Mouse (Mus musculus) CH12.LX (cell line): ENCODE data around the gene Tpm1. TPM values are rescaled to one million over a fixed set of nuclear protein-coding genes. Genes with fewer than 3 reads are reported as not detected.

Source experiments
- DNase-seq: peaks from one replicate; pipeline ENCODE4 v3.0.0-alpha.2; 2013; ENCODE audit errors: extremely low read depth
- H3K27ac ChIP-seq: 2 replicates; pipeline ENCODE4 v1.5.1; 2012; ENCODE audit warnings: low read depth, mild to moderate bottlenecking, control low read depth, moderate library complexity; ENCODE audit not compliant: insufficient read depth
- H3K27me3 ChIP-seq: replicated peaks from 2 replicates; pipeline ENCODE3; 2012; ENCODE audit warnings: inconsistent platforms
- H3K36me3 ChIP-seq, 2 experiments: replicated peaks in 1 of 2; 2 replicates each; pipeline versions ENCODE3 to v1.6.1; 2012; ENCODE audit warnings: inconsistent platforms in 1 of 2, low read length in 1 of 2, mild to moderate bottlenecking in 1 of 2, mixed read lengths in 1 of 2, moderate library complexity in 1 of 2; ENCODE audit not compliant: control insufficient read depth in 1 of 2, insufficient read depth in 1 of 2
- H3K4me1 ChIP-seq, 2 experiments: 2 replicates each; pipeline ENCODE4 v1.6.1; 2012; ENCODE audit warnings: inconsistent platforms in 1 of 2, moderate library complexity in 1 of 2; ENCODE audit not compliant: insufficient read depth in 2 of 2, control insufficient read depth in 1 of 2
- H3K4me2 ChIP-seq: 2 replicates; pipeline ENCODE4 v1.6.1; 2012; ENCODE audit warnings: low read depth, mild to moderate bottlenecking, control low read depth; ENCODE audit not compliant: poor library complexity, insufficient read depth, severe bottlenecking
- H3K4me3 ChIP-seq, 3 experiments: fragments of 150-350 bp in 1 of 3; sonication (generic) in 1 of 3; replicated peaks in 1 of 3; 2 replicates each; pipeline versions ENCODE3 to v1.5.1; 2011 to 2012; ENCODE audit warnings: low read depth in 2 of 3, low read length in 2 of 3, mild to moderate bottlenecking in 2 of 3, moderate library complexity in 2 of 3, control low read depth in 1 of 3, improper control_type of control experiment in 1 of 3, inconsistent platforms in 1 of 3, mixed read lengths in 1 of 3; ENCODE audit not compliant: poor library complexity in 1 of 3
- H3K79me2 ChIP-seq: replicated peaks from 2 replicates; pipeline ENCODE4 v1.6.1; 2012; ENCODE audit warnings: mild to moderate bottlenecking, moderate library complexity; ENCODE audit not compliant: control insufficient read depth, poor library complexity, insufficient read depth, severe bottlenecking; ENCODE audit errors: extremely low read depth
- H3K9ac ChIP-seq: 2 replicates; pipeline ENCODE4 v1.6.1; 2012; ENCODE audit warnings: low read depth, mild to moderate bottlenecking, control low read depth, moderate library complexity; ENCODE audit not compliant: insufficient read depth
- H3K9me3 ChIP-seq: replicated peaks from 2 replicates; pipeline ENCODE3; 2012; ENCODE audit warnings: low read length, inconsistent platforms, mixed read lengths
- BHLHE40 ChIP-seq: IDR thresholded peaks from 2 replicates; pipeline ENCODE4 v1.6.1; 2011; ENCODE audit warnings: mild to moderate bottlenecking, low read depth, low read length, improper control_type of control experiment
- CHD1 ChIP-seq: IDR thresholded peaks from 2 replicates; pipeline ENCODE4 v1.6.1; 2012; ENCODE audit warnings: low read depth, low read length, improper control_type of control experiment, inconsistent platforms
- ETS1 ChIP-seq: conservative IDR thresholded peaks from 2 replicates; pipeline ENCODE4 v1.6.1; 2012; ENCODE audit warnings: low read depth, mild to moderate bottlenecking, inconsistent platforms, low read length, improper control_type of control experiment, moderate library complexity
- HCFC1 ChIP-seq: IDR thresholded peaks from 2 replicates; pipeline ENCODE4 v1.6.1; 2012; ENCODE audit warnings: low read depth, mild to moderate bottlenecking, inconsistent platforms, low read length, improper control_type of control experiment
- IRF4 ChIP-seq: IDR thresholded peaks from 2 replicates; pipeline ENCODE4 v1.6.1; 2014; ENCODE audit warnings: low read depth, mild to moderate bottlenecking, inconsistent platforms, low read length, improper control_type of control experiment
- JUN ChIP-seq: IDR thresholded peaks from 2 replicates; pipeline ENCODE4 v1.6.1; 2011; ENCODE audit warnings: low read depth, mild to moderate bottlenecking, low read length, improper control_type of control experiment, moderate library complexity; ENCODE audit not compliant: insufficient read depth
- JUND ChIP-seq: conservative IDR thresholded peaks from 2 replicates; pipeline ENCODE4 v1.6.1; 2011; ENCODE audit warnings: low read depth, low read length, improper control_type of control experiment
- MAZ ChIP-seq: IDR thresholded peaks from 2 replicates; pipeline ENCODE4 v1.6.1; 2012; ENCODE audit warnings: low read depth, mild to moderate bottlenecking, inconsistent platforms, low read length, improper control_type of control experiment, moderate library complexity
- MXI1 ChIP-seq: IDR thresholded peaks from 2 replicates; pipeline ENCODE4 v1.6.1; 2011; ENCODE audit warnings: mild to moderate bottlenecking, low read depth, low read length, improper control_type of control experiment
- MYC ChIP-seq: IDR thresholded peaks from 2 replicates; pipeline ENCODE4 v1.6.1; 2011; ENCODE audit warnings: low read depth, mild to moderate bottlenecking, improper control_type of control experiment, low read length
- NRF1 ChIP-seq: IDR thresholded peaks from 2 replicates; pipeline ENCODE4 v1.6.1; 2014; ENCODE audit warnings: low read depth, mild to moderate bottlenecking, inconsistent platforms, low read length, improper control_type of control experiment, moderate library complexity
- TBP ChIP-seq: conservative IDR thresholded peaks from 2 replicates; pipeline ENCODE4 v1.6.1; 2011; ENCODE audit warnings: low read depth, low read length, improper control_type of control experiment
- TCF12 ChIP-seq: IDR thresholded peaks from 2 replicates; pipeline ENCODE4 v1.6.1; 2014; ENCODE audit warnings: low read depth, mild to moderate bottlenecking, inconsistent platforms, low read length, improper control_type of control experiment
- ZKSCAN1 ChIP-seq: IDR thresholded peaks from 2 replicates; pipeline ENCODE4 v1.6.1; 2012; ENCODE audit warnings: low read depth, inconsistent platforms, low read length, improper control_type of control experiment, borderline replicate concordance
- ZNF384 ChIP-seq: IDR thresholded peaks from 2 replicates; pipeline ENCODE4 v1.6.1; 2012; ENCODE audit warnings: low read depth, low read length, improper control_type of control experiment, inconsistent platforms
- dilution Hi-C: fragments of 300-500 bp; cut with MboI; formaldehyde crosslinking; loops from 2 replicates; pipeline ENCODE4 v1.14.3; 2020; ENCODE audit warnings: low sequenced_read_pairs; ENCODE audit not compliant: extremely low pct_unique_long_range_greater_than_20kb, extremely low pct_ligation_motif_present
- in situ Hi-C: fragments of 300-500 bp; cut with MboI; formaldehyde crosslinking; loops from 3 replicates; pipeline ENCODE4 v1.14.3; 2019; ENCODE audit warnings: low sequenced_read_pairs, low pct_ligation_motif_present, low pct_unique_long_range_greater_than_20kb, mixed read lengths
- polyA plus RNA-seq: library from polyadenylated mRNA; unstranded; fragments of >175 nt; gene quantifications from 2 replicates; pipeline ENCODE4 v1.2.1, GENCODE M21; 2012; ENCODE audit warnings: low read depth; ENCODE audit not compliant: insufficient read length
- total RNA-seq, 2 experiments: library from RNA; depleted of rRNA; stranded (reverse); fragments of 300-350 nt in 1 of 2; fragments of >200 nt in 1 of 2; gene quantifications; 2 replicates each; pipeline ENCODE4 v1.2.3; 2012 to 2014

Gene Tpm1
- total and polyA plus RNA-seq, 3 experiments = 34.6 to 178 (median 63.1) TPM

DNA sequence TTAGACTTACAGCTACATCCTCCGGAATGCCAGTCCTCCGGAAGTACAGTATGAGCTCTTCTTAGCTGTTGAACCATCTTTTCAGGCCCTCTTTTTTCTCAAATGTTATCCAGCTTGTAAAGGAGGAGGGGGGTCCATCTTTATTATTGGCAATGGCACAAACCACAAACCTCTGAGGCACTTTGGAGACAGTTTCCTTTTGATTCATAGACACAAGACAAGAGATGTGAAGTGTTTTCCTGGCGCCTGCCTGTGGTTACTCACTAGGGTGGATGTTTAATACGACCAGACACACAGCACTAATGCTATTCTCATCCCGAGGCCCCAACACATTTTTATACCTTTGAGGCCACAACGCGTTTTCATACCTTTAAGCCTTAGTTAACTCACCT lies 28.1 kb upstream of the Tpm1 start:
- no peaks in the 10 kb centered on the region for H3K27me3 ChIP-seq
- TF ChIP-seq BHLHE40 (peak; percentile 43; the same call in 1 of the 2 replicates), HCFC1 (no peak)
- dilution Hi-C loops (no loop called here), in situ Hi-C loops (no loop called here)
- peak; percentile 10 for DNase-seq
- no peaks in the 10 kb centered on the region for H3K79me2 ChIP-seq
- no peaks in the 10 kb centered on the region for H3K9me3 ChIP-seq
- no peak overlapping the region for H3K4me2 ChIP-seq
- peaks cover 0 to 12% of the 10 kb centered on the region in 2 experiments; a peak in 3 of 4 replicates for H3K4me1 ChIP-seq
- no peak overlapping the region for H3K9ac ChIP-seq
- no peaks in the 10 kb centered on the region for H3K36me3 ChIP-seq
- H3K27ac ChIP-seq = no peak overlapping the region
- no peak overlapping the region for H3K4me3 ChIP-seq

DNA sequence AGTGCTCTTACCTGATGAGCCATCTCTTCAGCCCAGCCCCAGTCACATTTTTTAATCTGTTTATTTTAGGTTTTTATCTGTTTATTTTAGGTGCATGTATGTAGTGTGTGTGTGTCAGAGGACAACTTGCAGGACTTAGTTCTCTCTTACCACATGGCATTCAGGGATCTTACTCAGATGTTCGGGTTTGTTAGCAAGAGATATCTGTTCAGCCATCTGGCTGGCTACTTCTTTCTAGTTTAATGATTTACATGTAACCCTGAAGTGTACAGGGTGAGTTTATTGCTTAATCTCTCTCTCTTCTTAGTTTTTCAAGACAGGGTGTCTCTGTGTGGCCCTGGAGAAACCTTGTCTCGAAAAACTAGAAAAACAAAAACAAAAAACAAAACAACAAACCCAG lies 23.0 kb upstream of the Tpm1 start:
- Histone ChIP-seq H3K79me2 (no peaks in the 10 kb centered on the region), H3K4me3 (no peak overlapping the region), H3K27me3 (no peaks in the 10 kb centered on the region), H3K9me3 (no peaks in the 10 kb centered on the region), H3K4me2 (no peak overlapping the region), H3K36me3 (no peaks in the 10 kb centered on the region), H3K9ac (no peak overlapping the region), H3K4me1 (peaks cover 0 to 2% of the 10 kb centered on the region in 2 experiments; a peak in 2 of 4 replicates), H3K27ac (no peak overlapping the region)
- in situ Hi-C loops (no loop called here), dilution Hi-C loops (no loop called here)
- TF ChIP-seq MYC (no peak), MXI1 (no peak), IRF4 (no peak), ZNF384 (no peak), TBP (no peak), BHLHE40 (no peak)
- DNase-seq = no peak

DNA sequence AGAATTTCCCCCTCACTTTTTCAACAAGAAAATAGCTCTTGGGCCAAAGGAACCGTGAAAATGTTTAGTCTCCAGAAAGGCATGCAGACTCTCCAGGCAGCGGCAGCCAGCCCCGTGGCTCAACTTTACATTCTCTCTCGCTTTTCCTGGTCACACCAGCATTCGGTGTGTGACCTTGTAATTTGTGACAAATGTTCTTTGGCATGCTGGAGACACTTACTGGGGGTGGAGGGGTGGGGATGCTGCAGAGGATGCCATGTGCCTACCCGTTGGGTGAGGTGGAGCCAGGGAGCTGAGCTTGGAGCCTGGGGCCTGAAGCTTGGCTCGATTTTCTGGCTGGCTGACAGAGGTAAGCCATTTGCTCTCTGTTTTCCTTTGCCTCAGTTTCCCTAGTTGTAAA lies 22.4 kb upstream of the Tpm1 start:
- H3K27me3 ChIP-seq = no peaks in the 10 kb centered on the region
- no peak overlapping the region for H3K9ac ChIP-seq
- H3K27ac ChIP-seq = no peak overlapping the region
- TF ChIP-seq JUND = no peak
- no peak for TF ChIP-seq TCF12
- TF ChIP-seq ETS1 = no peak
- TF ChIP-seq MAZ = no peak
- TF ChIP-seq CHD1 = no peak
- TF ChIP-seq NRF1 = no peak
- TF ChIP-seq ZKSCAN1 = no peak
- no peak for TF ChIP-seq JUN
- H3K36me3 ChIP-seq = no peaks in the 10 kb centered on the region
- H3K9me3 ChIP-seq = no peaks in the 10 kb centered on the region
- no peak overlapping the region for H3K4me3 ChIP-seq
- H3K4me1 ChIP-seq = no peaks in the 10 kb centered on the region
- H3K79me2 ChIP-seq = no peaks in the 10 kb centered on the region
- dilution Hi-C loops = no loop called here
- H3K4me2 ChIP-seq = no peak overlapping the region
- DNase-seq = no peak
- in situ Hi-C loops = no loop called here
